23 mouse cellular contexts compared by ENCODE assay signal in the genomic region with DNA sequence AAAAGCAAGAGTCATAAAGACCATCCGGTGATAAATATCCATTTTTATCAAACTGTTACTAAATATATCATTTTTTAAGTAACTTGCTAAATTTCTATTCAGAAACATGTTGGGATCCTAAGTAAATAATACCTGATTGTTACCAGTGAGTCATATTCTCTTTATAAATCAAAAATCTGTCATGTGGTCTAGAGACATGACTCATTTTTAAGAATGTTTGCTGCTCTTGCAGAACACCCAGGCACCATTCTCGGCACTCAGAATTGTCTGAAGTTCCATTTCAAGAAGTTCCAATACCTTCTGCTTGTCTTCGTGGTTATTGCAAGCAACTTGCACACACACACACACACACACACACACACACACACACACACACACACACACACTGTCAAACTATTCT.
"Had no signal": no experiment of that assay in that cellular context is flagged by ENCODE, and none has a peak within 500 bp of the region (broad histone marks: within the 10 kb centered on the region; RNA-seq: fewer than 3 reads in every experiment).

No protein-coding gene starts in this region.

- H3K4me3 ChIP-seq: heart, adult 2 months; heart, embryonic 13.5 days; heart, embryonic 15.5 days; hindbrain, embryonic 13.5 days; hindbrain, embryonic 15.5 days; layer of hippocampus, adult 2 months; left cerebral cortex, adult 2 months; limb, embryonic 10.5 days; limb, embryonic 12.5 days; liver, embryonic 13.5 days had no signal

- H3K9me3 ChIP-seq: heart, embryonic 15.5 days; hindbrain, embryonic 13.5 days; hindbrain, embryonic 15.5 days; limb, embryonic 10.5 days; limb, embryonic 12.5 days; liver, embryonic 13.5 days had no signal

- H3K27me3 ChIP-seq: heart, embryonic 13.5 days; heart, embryonic 15.5 days; hindbrain, embryonic 13.5 days; hindbrain, embryonic 15.5 days; limb, embryonic 12.5 days; liver, embryonic 13.5 days had no signal

- H3K4me1 ChIP-seq: heart, embryonic 13.5 days; heart, embryonic 15.5 days; hindbrain, embryonic 13.5 days; hindbrain, embryonic 15.5 days; limb, embryonic 10.5 days; limb, embryonic 12.5 days; liver, embryonic 13.5 days had no signal

- DNase-seq: gastrocnemius, postnatal 14 days; gastrocnemius, postnatal 36 days; heart, adult 11 months; heart, adult 2 months; heart, postnatal 14 days; heart, postnatal 36 days; kidney, adult 11 months; kidney, adult 2 months; kidney, adult 9 months; kidney, postnatal 10 days; kidney, postnatal 25 days; kidney, postnatal 4 days; liver; liver, embryonic 13.5 days had no signal

- H3K36me3 ChIP-seq: heart, embryonic 13.5 days; heart, embryonic 15.5 days; hindbrain, embryonic 13.5 days; hindbrain, embryonic 15.5 days; limb, embryonic 10.5 days; limb, embryonic 12.5 days; liver, embryonic 13.5 days had no signal

- H3K27ac ChIP-seq: heart, adult 2 months; heart, embryonic 13.5 days; heart, embryonic 15.5 days; hindbrain, embryonic 13.5 days; hindbrain, embryonic 15.5 days; hindbrain, postnatal 0 days; layer of hippocampus, adult 2 months; left cerebral cortex, adult 2 months; limb, embryonic 10.5 days; limb, embryonic 12.5 days; liver, embryonic 13.5 days had no signal
